ENCODE assay signal across 31 mouse cellular contexts in genomic region chr3:66105493-66105892, GRCm38 (mm10).
DNase-seq lines count a peak whose midpoint lies in the region; ATAC-seq and TF ChIP-seq lines count a peak whose summit lies in the region.
"Had no signal": no experiment of that assay in that cellular context is flagged by ENCODE, and none has a peak within 500 bp of the region (broad histone marks: within the 10 kb centered on the region; RNA-seq: fewer than 3 reads in every experiment).

No protein-coding gene starts in this region.

- H3K9ac ChIP-seq in kidney, postnatal 0 days (ENCODE audit: low read depth, low read length), result no peak overlapping the region
- H3K9ac ChIP-seq in embryonic facial prominence, embryonic 12.5 days, result no peak overlapping the region
- no peak overlapping the region for H3K9ac ChIP-seq in limb, embryonic 12.5 days (replicated peaks)
- H3K9ac ChIP-seq in intestine, embryonic 15.5 days, result no peak overlapping the region
- H3K9ac ChIP-seq: heart, embryonic 13.5 days; hindbrain, embryonic 12.5 days; liver, embryonic 12.5 days; midbrain, embryonic 13.5 days; neural tube, embryonic 12.5 days had no signal

- no peaks in the 10 kb centered on the region for H3K4me1 ChIP-seq in kidney, postnatal 0 days (replicated peaks; ENCODE audit: insufficient read depth, low read length)
- H3K4me1 ChIP-seq in embryonic facial prominence, embryonic 12.5 days, result peaks cover 16% of the 10 kb centered on the region
- H3K4me1 ChIP-seq in limb, embryonic 12.5 days (replicated peaks), result peaks cover 20% of the 10 kb centered on the region
- H3K4me1 ChIP-seq in intestine, embryonic 15.5 days (replicated peaks), result no peaks in the 10 kb centered on the region
- peaks cover 11% of the 10 kb centered on the region for H3K4me1 ChIP-seq in midbrain, embryonic 10.5 days
- H3K4me1 ChIP-seq: heart, embryonic 13.5 days; hindbrain, embryonic 12.5 days; liver, embryonic 12.5 days had no signal

- 21% methylated on average over 5 of the region's 5 CpGs for WGBS in kidney, postnatal 0 days
- WGBS in embryonic facial prominence, embryonic 12.5 days, result 23% methylated on average over 5 of the region's 5 CpGs
- WGBS in limb, embryonic 12.5 days, result 26% methylated on average over 5 of the region's 5 CpGs
- WGBS in intestine, embryonic 15.5 days, result 40% methylated on average over 5 of the region's 5 CpGs
- 80% methylated on average over 5 of the region's 5 CpGs for WGBS in midbrain, embryonic 10.5 days

- H3K27ac ChIP-seq in kidney, postnatal 0 days, result no peak overlapping the region
- H3K27ac ChIP-seq in embryonic facial prominence, embryonic 12.5 days, result peak overlapping the region; percentile 54; the same call in 1 of the 2 replicates
- H3K27ac ChIP-seq in limb, embryonic 12.5 days, result no peak overlapping the region
- H3K27ac ChIP-seq in intestine, embryonic 15.5 days, result no peak overlapping the region
- no peak overlapping the region for H3K27ac ChIP-seq in midbrain, embryonic 10.5 days (replicated peaks)
- H3K27ac ChIP-seq: heart, adult 2 months; heart, embryonic 13.5 days; hindbrain, embryonic 12.5 days; layer of hippocampus, adult 2 months; liver, embryonic 12.5 days; midbrain, embryonic 13.5 days; neural tube, embryonic 12.5 days had no signal

- no peak overlapping the region for H3K4me2 ChIP-seq in kidney, postnatal 0 days (ENCODE audit: low read length)
- H3K4me2 ChIP-seq in embryonic facial prominence, embryonic 12.5 days (replicated peaks), result no peak overlapping the region; the same call in 1 of the 2 replicates
- no peak overlapping the region for H3K4me2 ChIP-seq in limb, embryonic 12.5 days
- no peak overlapping the region for H3K4me2 ChIP-seq in intestine, embryonic 15.5 days (replicated peaks)
- H3K4me2 ChIP-seq: heart, embryonic 13.5 days; hindbrain, embryonic 12.5 days; liver, embryonic 12.5 days; midbrain, embryonic 13.5 days; neural tube, embryonic 12.5 days had no signal

- no peaks in the 10 kb centered on the region for H3K27me3 ChIP-seq in kidney, postnatal 0 days (ENCODE audit: insufficient read depth, low read length)
- H3K27me3 ChIP-seq in embryonic facial prominence, embryonic 12.5 days, result no peaks in the 10 kb centered on the region
- H3K27me3 ChIP-seq in limb, embryonic 12.5 days, result no peaks in the 10 kb centered on the region
- no peaks in the 10 kb centered on the region for H3K27me3 ChIP-seq in intestine, embryonic 15.5 days (replicated peaks)
- no peaks in the 10 kb centered on the region for H3K27me3 ChIP-seq in midbrain, embryonic 10.5 days (ENCODE audit: low read depth, poor library complexity, severe bottlenecking)
- H3K27me3 ChIP-seq: CH12.LX; heart, embryonic 13.5 days; hindbrain, embryonic 12.5 days; liver, embryonic 12.5 days; midbrain, embryonic 13.5 days; neural tube, embryonic 12.5 days had no signal

- H3K9me3 ChIP-seq in kidney, postnatal 0 days (replicated peaks; ENCODE audit: low read length), result no peaks in the 10 kb centered on the region
- H3K9me3 ChIP-seq in embryonic facial prominence, embryonic 12.5 days, result no peaks in the 10 kb centered on the region
- H3K9me3 ChIP-seq in limb, embryonic 12.5 days, result no peaks in the 10 kb centered on the region; the same call in 1 of the 2 replicates
- no peaks in the 10 kb centered on the region for H3K9me3 ChIP-seq in intestine, embryonic 15.5 days
- no peaks in the 10 kb centered on the region for H3K9me3 ChIP-seq in midbrain, embryonic 10.5 days (replicated peaks)
- H3K9me3 ChIP-seq: G1E; heart, embryonic 13.5 days; hindbrain, embryonic 12.5 days; liver, embryonic 12.5 days; midbrain, embryonic 13.5 days; neural tube, embryonic 12.5 days had no signal

- H3K4me3 ChIP-seq in kidney, postnatal 0 days (replicated peaks; ENCODE audit: low read depth, low read length), result no peak overlapping the region
- H3K4me3 ChIP-seq in embryonic facial prominence, embryonic 12.5 days, result no peak overlapping the region
- H3K4me3 ChIP-seq in limb, embryonic 12.5 days (replicated peaks), result no peak overlapping the region
- H3K4me3 ChIP-seq in intestine, embryonic 15.5 days (replicated peaks), result no peak overlapping the region
- no peak overlapping the region for H3K4me3 ChIP-seq in midbrain, embryonic 10.5 days
- H3K4me3 ChIP-seq: heart, adult 2 months; heart, embryonic 13.5 days; hindbrain, embryonic 12.5 days; layer of hippocampus, adult 2 months; liver, embryonic 12.5 days; midbrain, embryonic 13.5 days; neural tube, embryonic 12.5 days had no signal

- no peaks in the 10 kb centered on the region for H3K36me3 ChIP-seq in kidney, postnatal 0 days (ENCODE audit: insufficient read depth, low read length)
- no peaks in the 10 kb centered on the region for H3K36me3 ChIP-seq in embryonic facial prominence, embryonic 12.5 days
- H3K36me3 ChIP-seq in limb, embryonic 12.5 days, result no peaks in the 10 kb centered on the region
- H3K36me3 ChIP-seq in intestine, embryonic 15.5 days, result no peaks in the 10 kb centered on the region
- H3K36me3 ChIP-seq in midbrain, embryonic 10.5 days, result no peaks in the 10 kb centered on the region
- H3K36me3 ChIP-seq: G1E; heart, embryonic 13.5 days; hindbrain, embryonic 12.5 days; liver, embryonic 12.5 days; midbrain, embryonic 13.5 days; neural tube, embryonic 12.5 days had no signal

- ATAC-seq in kidney, postnatal 0 days (replicated peaks; ENCODE audit: low FRiP score, low read depth), result no peak
- peak; percentile 53; the same call in 1 of the 2 replicates for ATAC-seq in embryonic facial prominence, embryonic 12.5 days (ENCODE audit: insufficient number of reproducible peaks, insufficient read depth, low FRiP score, low TSS enrichment)
- peak; percentile 60; the same call in 1 of the 2 replicates for ATAC-seq in limb, embryonic 12.5 days (ENCODE audit: insufficient number of reproducible peaks, insufficient read depth, low FRiP score, low TSS enrichment, low read depth)
- no peak for ATAC-seq in intestine, embryonic 15.5 days
- ATAC-seq: forebrain, embryonic 16.5 days; liver, embryonic 12.5 days; midbrain, embryonic 13.5 days had no signal

- no peak for TF ChIP-seq CTCF in kidney, postnatal 0 days (IDR thresholded peaks at IDR 0.05; ENCODE audit: low read depth)

- DNase-seq in kidney, postnatal 0 days (ENCODE audit: low spot score), result peak; percentile 32
- DNase-seq in kidney, adult 9 months, result no peak
- no peak for DNase-seq in midbrain, embryonic 10.5 days (ENCODE audit: low spot score)
- DNase-seq in frontal cortex, postnatal 25 days (ENCODE audit: low spot score in 2 of 2), result no peak
- DNase-seq: adrenal gland, adult 8-10 months; B cell, adult 2 months; cerebellum, adult 11-12 months; cerebellum, postnatal 10 days; gastrocnemius, postnatal 36 days; heart, adult 2 months; heart, postnatal 14 days; kidney, adult 18-20 months; kidney, postnatal 25 days; layer of hippocampus, postnatal 36 days; lung, adult 18-20 months; lung, postnatal 10 days; retina, postnatal 1 day; right cerebral cortex, postnatal 25 days; spleen, adult 18-20 months had no signal

Comparison
In these comparisons a context has a peak if more than half of its experiments do, and no peak if none do; other contexts are left out.
1. ATAC-seq: peak in embryonic facial prominence, embryonic 12.5 days (single experiment) and limb, embryonic 12.5 days (single experiment); none in kidney, postnatal 0 days (single experiment) and intestine, embryonic 15.5 days (single experiment).